In the genomic region with DNA sequence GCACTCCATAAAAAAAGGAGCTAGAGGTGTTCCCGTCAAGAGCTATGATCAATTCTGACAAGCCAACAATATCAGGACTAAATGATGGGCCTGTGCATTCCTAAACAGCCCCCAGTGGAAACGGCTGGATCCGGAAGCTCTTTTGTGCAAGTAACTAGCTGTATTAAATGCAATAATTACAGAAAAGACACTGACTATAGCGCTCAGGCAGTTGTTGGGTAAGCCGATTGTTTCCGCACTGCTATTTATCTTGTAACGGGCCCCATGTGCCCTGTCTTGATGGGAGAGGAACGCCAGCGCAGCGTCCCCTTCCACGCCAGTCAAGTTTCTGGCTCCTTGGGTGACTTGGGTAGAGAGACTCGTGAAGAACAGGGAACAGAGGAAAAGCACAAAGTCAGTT, we compare ENCODE assay signal across 13 mouse cellular contexts.
DNase-seq lines count a peak whose midpoint lies in the region; ATAC-seq and TF ChIP-seq lines count a peak whose summit lies in the region.
"Had no signal": no experiment of that assay in that cellular context is flagged by ENCODE, and none has a peak within 500 bp of the region (broad histone marks: within the 10 kb centered on the region; RNA-seq: fewer than 3 reads in every experiment).

No protein-coding gene starts in this region.

- no peaks in the 10 kb centered on the region; the same call in 1 of the 2 replicates for H3K27me3 ChIP-seq in kidney, embryonic 16.5 days (ENCODE audit: insufficient read depth, low read length)
- H3K27me3 ChIP-seq in kidney, adult 2 months (replicated peaks; ENCODE audit: control insufficient read depth, insufficient read depth, low read length): no peaks in the 10 kb centered on the region
- H3K27me3 ChIP-seq: CH12.LX; embryonic facial prominence, embryonic 12.5 days; Patski had no signal

- no peak for TF ChIP-seq POLR2A in kidney, adult 2 months (IDR thresholded peaks at IDR 0.05; ENCODE audit: low read depth, low read length)

- H3K4me3 ChIP-seq in kidney, embryonic 16.5 days (ENCODE audit: low read length): no peak overlapping the region
- H3K4me3 ChIP-seq in kidney, adult 2 months (ENCODE audit: insufficient read depth, low read depth, low read length): no peak overlapping the region
- H3K4me3 ChIP-seq: embryonic facial prominence, embryonic 12.5 days; heart, adult 2 months had no signal

- no peak overlapping the region for H3K27ac ChIP-seq in kidney, embryonic 16.5 days (ENCODE audit: low read length)
- no peak overlapping the region for H3K27ac ChIP-seq in kidney, adult 2 months (ENCODE audit: insufficient read depth, low read depth, low read length)
- H3K27ac ChIP-seq: embryonic facial prominence, embryonic 12.5 days; heart, adult 2 months; macrophage had no signal

- H3K36me3 ChIP-seq in kidney, embryonic 16.5 days (ENCODE audit: insufficient read depth, low read length): no peaks in the 10 kb centered on the region
- no peaks in the 10 kb centered on the region for H3K36me3 ChIP-seq in kidney, adult 2 months (ENCODE audit: control insufficient read depth, insufficient read depth, low read length)
- H3K36me3 ChIP-seq: embryonic facial prominence, embryonic 12.5 days had no signal

- H3K4me2 ChIP-seq in kidney, embryonic 16.5 days (replicated peaks; ENCODE audit: low read depth, low read length): peak overlapping the region; percentile 32
- H3K4me2 ChIP-seq: embryonic facial prominence, embryonic 12.5 days had no signal

- no peak overlapping the region for H3K9ac ChIP-seq in kidney, embryonic 16.5 days (replicated peaks; ENCODE audit: low read length)
- H3K9ac ChIP-seq: embryonic facial prominence, embryonic 12.5 days had no signal

- H3K9me3 ChIP-seq in kidney, embryonic 16.5 days (ENCODE audit: low read length): no peaks in the 10 kb centered on the region
- H3K9me3 ChIP-seq: embryonic facial prominence, embryonic 12.5 days had no signal

- TF ChIP-seq CTCF in kidney, adult 2 months (conservative IDR thresholded peaks at IDR 0.05; ENCODE audit: insufficient read depth, insufficient read length, low read depth, low read length): no peak

- no peak for ATAC-seq in kidney, embryonic 16.5 days (ENCODE audit: low FRiP score, low TSS enrichment)
- 0 out of 2 replicates have a peak, but pooled peaks have one; percentile 9 for ATAC-seq in granulocyte monocyte progenitor cell, adult 5-6 weeks (replicated peaks; ENCODE audit: poor library complexity, severe bottlenecking)
- ATAC-seq: Patski had no signal

- DNase-seq in kidney, adult 2 months: no peak
- DNase-seq in embryo, embryonic 10 days (ENCODE audit: low spot score): peak; percentile 4
- peak; percentile 22 for DNase-seq in neural tube, embryonic 10.5 days (ENCODE audit: extremely low spot score, low spot score)
- no peak for DNase-seq in ovary, postnatal 36 days (ENCODE audit: low spot score)
- DNase-seq in ovary, postnatal 10 days (ENCODE audit: low spot score): no peak
- DNase-seq: adrenal gland, adult 8-10 months; heart, adult 2 months had no signal

- WGBS in kidney, embryonic 16.5 days: 54% methylated on average over 12 of the region's 12 CpGs
- 48% methylated on average over 12 of the region's 12 CpGs for WGBS in kidney, adult 2 months

- H3K4me1 ChIP-seq in kidney, embryonic 16.5 days (ENCODE audit: insufficient read depth, low read length): peaks cover 6% of the 10 kb centered on the region; the same call in 1 of the 2 replicates
- no peaks in the 10 kb centered on the region for H3K4me1 ChIP-seq in kidney, adult 2 months (ENCODE audit: control insufficient read depth, insufficient read depth, low read length)
- H3K4me1 ChIP-seq: embryonic facial prominence, embryonic 12.5 days had no signal

Comparison
In these comparisons a context has a peak if more than half of its experiments do, and no peak if none do; other contexts are left out.
1. DNase-seq: peak in embryo, embryonic 10 days (single experiment) and neural tube, embryonic 10.5 days (single experiment); none in kidney, adult 2 months (single experiment), ovary, postnatal 36 days (single experiment) and ovary, postnatal 10 days (single experiment).